Mouse (Mus musculus): ENCODE data around the gene Gm17657. TPM values are rescaled to one million over a fixed set of nuclear protein-coding genes. Genes with fewer than 3 reads are reported as not detected.

Gm17657 gene
- polyA plus RNA-seq, 1 experiment from 2014 or later: not detected

DNA sequence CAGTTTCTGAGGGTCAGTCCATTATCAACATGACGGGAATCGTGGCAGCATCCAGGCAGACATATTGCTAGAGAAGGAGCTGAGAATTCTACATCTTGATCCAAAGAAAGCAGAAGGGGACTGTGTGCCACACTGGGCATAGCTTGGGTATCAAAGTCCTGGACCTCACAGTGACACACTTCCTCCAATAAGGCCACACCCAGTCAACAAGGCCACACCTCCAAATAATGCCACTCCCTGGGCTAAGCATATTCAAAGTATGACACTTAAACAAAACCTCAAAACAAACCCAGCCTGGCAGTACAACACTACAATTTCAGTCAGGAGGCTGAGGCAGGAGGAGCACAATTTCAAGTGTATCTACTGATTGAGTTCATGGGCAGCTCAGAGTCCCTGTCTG, 66.2 kb downstream of the Gm17657 start:
- ATAC-seq (ENCODE audit: insufficient number of reproducible peaks, insufficient read depth, low FRiP score, low read depth): no peak
- no peak overlapping the region for H3K4me2 ChIP-seq (ENCODE audit: low read length)
- no peaks in the 10 kb centered on the region; a peak in 1 of 4 replicates for H3K4me1 ChIP-seq (ENCODE audit: control insufficient read depth in 2 of 2, insufficient read depth in 2 of 2, low read length in 2 of 2)
- no peak overlapping the region for H3K9ac ChIP-seq (ENCODE audit: low read length)
- no peaks in the 10 kb centered on the region for H3K36me3 ChIP-seq (ENCODE audit: control insufficient read depth, insufficient read depth, low read length)
- no peaks in the 10 kb centered on the region for H3K27me3 ChIP-seq (ENCODE audit: control insufficient read depth, insufficient read depth, low read length)
- H3K27ac ChIP-seq (replicated peaks in 1 of 2; ENCODE audit: control insufficient read depth in 1 of 2, insufficient read depth in 1 of 2, low read depth in 2 of 2, low read length in 2 of 2): no peak overlapping the region
- no peaks in the 10 kb centered on the region for H3K9me3 ChIP-seq (ENCODE audit: control insufficient read depth, low read length)
- H3K4me3 ChIP-seq (ENCODE audit: control insufficient read depth in 1 of 2, insufficient read depth in 1 of 2, low read depth in 1 of 2, low read length in 2 of 2): no peak overlapping the region
- 96% methylated on average over 2 of the region's 2 CpGs for WGBS

DNA sequence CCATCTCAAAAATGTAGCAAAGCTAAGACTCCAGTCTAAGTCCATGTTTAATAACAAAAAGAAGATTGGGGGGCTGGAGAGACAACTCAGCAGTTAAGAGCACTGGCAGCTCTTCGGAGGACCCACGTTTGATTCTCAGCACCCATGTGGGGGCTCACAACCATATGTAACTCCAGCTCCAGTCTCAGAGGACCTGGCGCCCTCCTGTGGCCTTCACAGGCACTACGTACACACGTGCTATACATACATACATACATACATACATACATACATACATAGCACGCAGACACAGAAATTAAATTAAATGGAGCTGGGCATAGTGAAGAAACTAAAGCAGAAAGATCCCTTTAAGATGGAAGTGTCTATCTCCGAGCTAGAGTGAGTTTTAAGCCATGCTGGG, 66.8 kb downstream of the Gm17657 start:
- no peak overlapping the region for H3K4me3 ChIP-seq (ENCODE audit: control insufficient read depth in 1 of 2, insufficient read depth in 1 of 2, low read depth in 1 of 2, low read length in 2 of 2)
- H3K36me3 ChIP-seq (ENCODE audit: control insufficient read depth, insufficient read depth, low read length): no peaks in the 10 kb centered on the region
- no peaks in the 10 kb centered on the region for H3K9me3 ChIP-seq (ENCODE audit: control insufficient read depth, low read length)
- no peaks in the 10 kb centered on the region; a peak in 1 of 4 replicates for H3K4me1 ChIP-seq (ENCODE audit: control insufficient read depth in 2 of 2, insufficient read depth in 2 of 2, low read length in 2 of 2)
- H3K4me2 ChIP-seq (ENCODE audit: low read length): no peak overlapping the region
- no peaks in the 10 kb centered on the region for H3K27me3 ChIP-seq (ENCODE audit: control insufficient read depth, insufficient read depth, low read length)
- no peak overlapping the region for H3K27ac ChIP-seq (replicated peaks in 1 of 2; ENCODE audit: control insufficient read depth in 1 of 2, insufficient read depth in 1 of 2, low read depth in 2 of 2, low read length in 2 of 2)
- no peak for ATAC-seq (ENCODE audit: insufficient number of reproducible peaks, insufficient read depth, low FRiP score, low read depth)
- H3K9ac ChIP-seq (ENCODE audit: low read length): no peak overlapping the region
- WGBS: 87% methylated on average over 7 of the region's 7 CpGs

DNA sequence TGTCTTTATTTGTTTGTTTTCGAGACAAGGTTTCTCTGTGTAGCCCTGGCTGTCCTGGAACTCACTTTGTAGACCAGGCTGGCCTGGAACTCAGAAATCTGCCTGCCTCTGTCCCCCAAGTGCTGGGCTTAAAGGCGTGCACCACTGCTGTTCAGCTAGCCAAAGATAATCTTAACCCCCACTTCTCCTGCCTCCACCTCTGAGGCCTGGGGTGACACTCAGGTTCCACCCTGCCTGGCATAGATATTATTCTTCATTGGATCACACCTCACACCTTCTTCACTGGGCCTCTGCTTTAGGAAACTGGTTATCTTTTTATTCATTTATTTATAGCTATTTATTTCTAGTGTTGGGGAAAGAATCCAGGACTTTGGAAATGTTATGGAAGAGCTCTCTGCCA, 69.2 kb downstream of the Gm17657 start:
- H3K27ac ChIP-seq (replicated peaks in 1 of 2; ENCODE audit: control insufficient read depth in 1 of 2, insufficient read depth in 1 of 2, low read depth in 2 of 2, low read length in 2 of 2): no peak overlapping the region
- 87% methylated on average over 2 of the region's 2 CpGs for WGBS
- H3K9ac ChIP-seq (ENCODE audit: low read length): no peak overlapping the region

DNA sequence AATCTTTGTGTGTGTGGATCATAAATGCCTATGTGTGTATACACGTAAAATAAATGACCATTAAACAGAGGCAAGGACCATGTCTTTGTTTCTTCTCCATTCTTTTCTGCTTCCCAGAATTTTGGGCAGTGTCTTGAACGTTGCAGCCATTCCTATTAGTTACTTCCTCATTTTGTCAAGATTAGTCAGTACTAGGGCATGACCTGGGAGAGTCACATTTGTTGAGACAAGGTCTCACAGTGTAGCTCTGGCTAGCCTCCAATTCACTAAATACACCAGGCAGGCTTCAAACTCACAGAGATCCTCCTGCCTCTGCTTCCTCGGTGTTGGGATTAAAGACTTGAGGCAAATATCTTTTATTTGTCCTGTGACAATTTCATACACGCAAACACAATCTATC, 71.2 kb downstream of the Gm17657 start:
- Histone ChIP-seq H3K9ac (ENCODE audit: low read length) (no peak overlapping the region), H3K4me2 (ENCODE audit: low read length) (no peak overlapping the region), H3K27me3 (ENCODE audit: control insufficient read depth, insufficient read depth, low read length) (no peaks in the 10 kb centered on the region), H3K36me3 (ENCODE audit: control insufficient read depth, insufficient read depth, low read length) (no peaks in the 10 kb centered on the region), H3K27ac (replicated peaks in 1 of 2; ENCODE audit: control insufficient read depth in 1 of 2, insufficient read depth in 1 of 2, low read depth in 2 of 2, low read length in 2 of 2) (no peak overlapping the region), H3K4me1 (ENCODE audit: control insufficient read depth in 2 of 2, insufficient read depth in 2 of 2, low read length in 2 of 2) (no peaks in the 10 kb centered on the region; a peak in 1 of 4 replicates), H3K4me3 (ENCODE audit: control insufficient read depth in 1 of 2, insufficient read depth in 1 of 2, low read depth in 1 of 2, low read length in 2 of 2) (no peak overlapping the region), H3K9me3 (ENCODE audit: control insufficient read depth, low read length) (no peaks in the 10 kb centered on the region)
- no peak for ATAC-seq (ENCODE audit: insufficient number of reproducible peaks, insufficient read depth, low FRiP score, low read depth)
- 90% methylated on average over 4 of the region's 4 CpGs for WGBS

More for the DNA sequence above, 69.2 kb downstream of the Gm17657 start:
- Histone ChIP-seq H3K27me3 (ENCODE audit: control insufficient read depth, insufficient read depth, low read length) (no peaks in the 10 kb centered on the region), H3K9me3 (ENCODE audit: control insufficient read depth, low read length) (no peaks in the 10 kb centered on the region), H3K4me1 (ENCODE audit: control insufficient read depth in 2 of 2, insufficient read depth in 2 of 2, low read length in 2 of 2) (no peaks in the 10 kb centered on the region; a peak in 1 of 4 replicates), H3K4me3 (ENCODE audit: control insufficient read depth in 1 of 2, insufficient read depth in 1 of 2, low read depth in 1 of 2, low read length in 2 of 2) (no peak overlapping the region), H3K4me2 (ENCODE audit: low read length) (no peak overlapping the region), H3K36me3 (ENCODE audit: control insufficient read depth, insufficient read depth, low read length) (no peaks in the 10 kb centered on the region)
- ATAC-seq (ENCODE audit: insufficient number of reproducible peaks, insufficient read depth, low FRiP score, low read depth): no peak

DNA sequence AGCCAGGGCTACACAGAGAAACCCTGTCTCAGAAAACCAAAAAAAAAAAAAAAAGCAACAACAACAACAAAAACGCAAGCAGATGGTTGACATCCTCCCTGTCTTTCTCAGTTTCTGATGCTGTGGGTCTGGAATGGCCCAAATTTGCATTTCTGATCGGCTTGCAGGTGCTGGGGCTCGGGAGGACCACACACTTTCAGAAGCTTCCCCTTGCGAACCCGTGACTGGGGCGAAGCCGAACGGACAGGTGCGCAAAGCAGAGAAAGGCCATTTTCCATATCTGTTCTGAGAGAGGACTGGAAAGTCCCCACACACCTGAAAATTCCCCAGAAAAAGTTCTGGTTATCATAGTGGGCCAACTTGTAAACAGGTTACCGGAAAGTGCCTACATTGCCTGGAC, 72.1 kb downstream of the Gm17657 start:
- H3K4me3 ChIP-seq (ENCODE audit: control insufficient read depth in 1 of 2, insufficient read depth in 1 of 2, low read depth in 1 of 2, low read length in 2 of 2): no peak overlapping the region
- no peaks in the 10 kb centered on the region for H3K27me3 ChIP-seq (ENCODE audit: control insufficient read depth, insufficient read depth, low read length)
- H3K9ac ChIP-seq (ENCODE audit: low read length): no peak overlapping the region
- H3K4me1 ChIP-seq (ENCODE audit: control insufficient read depth in 2 of 2, insufficient read depth in 2 of 2, low read length in 2 of 2): no peaks in the 10 kb centered on the region; a peak in 1 of 4 replicates
- no peaks in the 10 kb centered on the region for H3K9me3 ChIP-seq (ENCODE audit: control insufficient read depth, low read length)
- H3K4me2 ChIP-seq (ENCODE audit: low read length): no peak overlapping the region
- no peaks in the 10 kb centered on the region for H3K36me3 ChIP-seq (ENCODE audit: control insufficient read depth, insufficient read depth, low read length)
- no peak overlapping the region for H3K27ac ChIP-seq (replicated peaks in 1 of 2; ENCODE audit: control insufficient read depth in 1 of 2, insufficient read depth in 1 of 2, low read depth in 2 of 2, low read length in 2 of 2)
- WGBS: 94% methylated on average over 10 of the region's 10 CpGs
- no peak for ATAC-seq (ENCODE audit: insufficient number of reproducible peaks, insufficient read depth, low FRiP score, low read depth)

DNA sequence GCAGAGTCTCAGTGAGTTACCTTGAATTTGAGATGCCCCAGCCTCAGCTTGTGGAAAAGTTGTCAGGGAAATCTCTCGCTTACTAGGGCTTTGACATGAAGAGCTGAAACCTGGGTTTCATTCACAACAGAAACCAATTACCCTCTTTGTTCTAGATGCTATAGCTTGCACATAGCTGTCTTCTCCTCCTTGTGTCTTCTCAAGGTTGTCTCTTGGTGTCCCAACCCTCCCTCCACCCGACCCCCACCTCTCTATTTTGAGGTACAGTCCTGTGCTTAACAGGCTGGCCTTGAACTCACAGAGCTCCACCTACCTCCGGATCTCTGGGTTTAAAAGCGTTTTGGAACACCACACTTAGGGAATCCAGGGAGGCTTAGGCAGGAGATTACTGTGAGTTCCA, 73.0 kb downstream of the Gm17657 start:
- Histone ChIP-seq H3K9ac (ENCODE audit: low read length) (no peak overlapping the region), H3K36me3 (ENCODE audit: control insufficient read depth, insufficient read depth, low read length) (no peaks in the 10 kb centered on the region), H3K27me3 (ENCODE audit: control insufficient read depth, insufficient read depth, low read length) (no peaks in the 10 kb centered on the region), H3K9me3 (ENCODE audit: control insufficient read depth, low read length) (no peaks in the 10 kb centered on the region), H3K4me2 (ENCODE audit: low read length) (no peak overlapping the region), H3K4me1 (ENCODE audit: control insufficient read depth in 2 of 2, insufficient read depth in 2 of 2, low read length in 2 of 2) (no peaks in the 10 kb centered on the region; a peak in 1 of 4 replicates), H3K4me3 (ENCODE audit: control insufficient read depth in 1 of 2, insufficient read depth in 1 of 2, low read depth in 1 of 2, low read length in 2 of 2) (no peak overlapping the region), H3K27ac (replicated peaks in 1 of 2; ENCODE audit: control insufficient read depth in 1 of 2, insufficient read depth in 1 of 2, low read depth in 2 of 2, low read length in 2 of 2) (no peak overlapping the region)
- WGBS: 73% methylated on average over 4 of the region's 4 CpGs
- no peak for ATAC-seq (ENCODE audit: insufficient number of reproducible peaks, insufficient read depth, low FRiP score, low read depth)

DNA sequence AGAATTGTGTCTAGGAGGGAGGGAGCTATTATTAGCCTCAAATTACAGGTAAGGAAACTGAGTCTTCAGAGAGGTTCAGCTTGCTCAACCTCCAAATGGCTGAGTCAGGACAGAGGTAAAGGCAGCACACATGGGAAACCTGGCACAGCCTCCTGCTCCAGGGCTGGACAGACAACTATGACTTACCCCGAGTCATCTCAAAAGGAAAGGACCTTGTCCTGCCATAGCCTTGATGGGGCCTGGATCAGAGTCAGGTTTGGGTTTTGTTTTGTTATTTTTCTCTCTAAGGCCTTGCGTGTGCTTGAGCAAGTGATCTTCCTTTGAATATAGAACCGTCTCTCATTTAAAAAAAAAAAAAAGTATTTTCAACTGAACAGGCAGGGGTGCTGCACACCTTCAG, 74.3 kb downstream of the Gm17657 start:
- H3K27me3 ChIP-seq (ENCODE audit: control insufficient read depth, insufficient read depth, low read length): no peaks in the 10 kb centered on the region
- ATAC-seq (ENCODE audit: insufficient number of reproducible peaks, insufficient read depth, low FRiP score, low read depth): no peak
- no peaks in the 10 kb centered on the region for H3K36me3 ChIP-seq (ENCODE audit: control insufficient read depth, insufficient read depth, low read length)
- no peak overlapping the region for H3K27ac ChIP-seq (replicated peaks in 1 of 2; ENCODE audit: control insufficient read depth in 1 of 2, insufficient read depth in 1 of 2, low read depth in 2 of 2, low read length in 2 of 2)
- H3K9ac ChIP-seq (ENCODE audit: low read length): no peak overlapping the region
- H3K4me1 ChIP-seq (ENCODE audit: control insufficient read depth in 2 of 2, insufficient read depth in 2 of 2, low read length in 2 of 2): peaks cover 3% of the 10 kb centered on the region in 2 experiments; a peak in 2 of 4 replicates
- no peak overlapping the region for H3K4me2 ChIP-seq (ENCODE audit: low read length)
- no peak overlapping the region for H3K4me3 ChIP-seq (ENCODE audit: control insufficient read depth in 1 of 2, insufficient read depth in 1 of 2, low read depth in 1 of 2, low read length in 2 of 2)
- H3K9me3 ChIP-seq (ENCODE audit: control insufficient read depth, low read length): no peaks in the 10 kb centered on the region
- WGBS: 97% methylated on average over 3 of the region's 3 CpGs

DNA sequence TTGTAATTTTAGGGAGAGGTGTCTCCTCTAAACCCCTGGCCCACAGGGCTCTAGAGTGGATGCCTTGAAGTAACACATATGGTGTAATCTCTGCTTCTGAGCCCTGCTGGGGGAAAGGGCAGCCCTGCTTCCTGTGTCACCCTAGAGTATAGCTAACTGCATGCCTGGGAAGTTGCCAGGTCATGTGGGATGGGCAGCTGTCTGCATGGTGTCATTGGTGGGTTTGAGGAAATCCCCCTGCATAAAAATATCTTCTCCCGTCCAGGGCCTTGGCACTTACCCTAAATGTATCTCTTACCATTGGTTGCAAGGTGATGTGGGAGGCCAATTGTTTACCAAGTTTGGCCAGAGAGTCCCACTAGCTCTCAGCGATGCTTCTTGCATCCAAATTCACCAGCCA, 75.4 kb downstream of the Gm17657 start:
- no peaks in the 10 kb centered on the region for H3K36me3 ChIP-seq (ENCODE audit: control insufficient read depth, insufficient read depth, low read length)
- H3K4me2 ChIP-seq (ENCODE audit: low read length): no peak overlapping the region
- no peaks in the 10 kb centered on the region for H3K27me3 ChIP-seq (ENCODE audit: control insufficient read depth, insufficient read depth, low read length)
- 57% methylated on average over 2 of the region's 2 CpGs for WGBS
- no peaks in the 10 kb centered on the region for H3K9me3 ChIP-seq (ENCODE audit: control insufficient read depth, low read length)
- H3K4me3 ChIP-seq (ENCODE audit: control insufficient read depth in 1 of 2, insufficient read depth in 1 of 2, low read depth in 1 of 2, low read length in 2 of 2): no peak overlapping the region
- ATAC-seq (ENCODE audit: insufficient number of reproducible peaks, insufficient read depth, low FRiP score, low read depth): no peak
- H3K27ac ChIP-seq (replicated peaks in 1 of 2; ENCODE audit: control insufficient read depth in 1 of 2, insufficient read depth in 1 of 2, low read depth in 2 of 2, low read length in 2 of 2): no peak overlapping the region
- peaks cover 3 to 7% of the 10 kb centered on the region in 2 experiments; a peak in 3 of 4 replicates for H3K4me1 ChIP-seq (ENCODE audit: control insufficient read depth in 2 of 2, insufficient read depth in 2 of 2, low read length in 2 of 2)
- no peak overlapping the region for H3K9ac ChIP-seq (ENCODE audit: low read length)
